Mouse (Mus musculus): ENCODE data around the gene Tmem119.
"Not testable (repeated sequence)": the region's sequence is repeated elsewhere in the genome, so short reads cannot be mapped to it uniquely, and the experiment has no call there.

Gene Tmem119

DNA sequence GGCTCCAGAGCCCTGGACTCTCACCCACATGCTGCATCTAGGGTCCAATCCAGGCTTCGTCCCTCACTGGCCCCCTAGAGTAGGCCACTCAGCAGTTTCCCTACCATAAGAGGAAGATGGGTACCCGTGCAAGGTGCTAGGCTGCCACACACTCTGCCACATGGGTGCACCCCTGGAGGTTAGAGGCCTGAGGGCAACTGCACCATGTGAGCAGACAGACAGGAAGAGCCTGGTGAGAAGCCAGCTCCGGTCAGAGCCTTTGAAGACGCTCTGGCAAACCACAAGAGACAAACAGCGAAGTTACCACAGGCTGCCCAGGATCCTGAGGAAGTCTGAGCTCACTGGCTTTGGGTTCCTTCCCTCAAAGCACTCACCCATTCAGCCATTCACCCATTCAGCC lies 13.3 kb downstream of the Tmem119 start:
- no peak for DNase-seq

DNA sequence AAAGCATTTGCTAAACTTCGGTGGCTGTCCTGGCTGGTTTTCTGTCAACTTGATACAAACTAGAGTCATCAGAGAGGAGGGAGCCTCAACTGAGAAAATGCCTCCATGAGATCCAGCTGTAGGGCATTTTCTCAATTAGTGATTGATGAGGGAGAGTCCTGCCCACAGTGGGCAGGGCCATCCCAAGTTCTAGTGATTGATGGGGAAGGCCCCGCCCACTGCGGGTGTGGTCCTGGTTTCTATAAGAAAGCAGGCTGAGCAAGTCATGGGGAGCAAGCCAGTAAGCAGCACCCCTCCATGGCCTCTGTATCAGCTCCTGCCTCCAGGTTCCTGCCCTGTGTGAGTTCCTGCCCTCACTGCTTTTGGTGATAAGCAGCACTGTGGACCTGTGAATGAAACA lies 16.2 kb downstream of the Tmem119 start:
- DNase-seq: not testable (repeated sequence)

DNA sequence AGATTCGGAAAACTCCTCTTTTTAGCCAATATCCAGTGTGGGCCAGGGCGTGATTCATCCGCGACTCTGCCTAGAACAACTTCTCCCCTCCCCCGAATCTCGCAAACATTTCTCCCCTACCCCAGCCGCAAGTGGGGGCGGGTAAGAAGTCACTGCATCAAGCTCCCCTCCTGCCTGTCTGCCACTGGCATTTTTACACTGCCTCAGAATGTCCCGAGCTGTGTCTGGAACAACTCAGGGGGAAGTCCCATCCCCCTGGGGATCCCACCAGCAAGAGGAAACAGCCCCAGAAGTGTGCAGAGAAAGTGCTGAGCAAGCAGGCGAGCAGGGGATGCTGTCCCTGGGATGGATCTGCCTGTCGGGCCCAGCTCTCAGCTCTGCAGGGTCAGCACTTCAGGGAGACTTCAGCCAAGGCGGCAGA lies 16.7 kb downstream of the Tmem119 start:
- DNase-seq: no peak

DNA sequence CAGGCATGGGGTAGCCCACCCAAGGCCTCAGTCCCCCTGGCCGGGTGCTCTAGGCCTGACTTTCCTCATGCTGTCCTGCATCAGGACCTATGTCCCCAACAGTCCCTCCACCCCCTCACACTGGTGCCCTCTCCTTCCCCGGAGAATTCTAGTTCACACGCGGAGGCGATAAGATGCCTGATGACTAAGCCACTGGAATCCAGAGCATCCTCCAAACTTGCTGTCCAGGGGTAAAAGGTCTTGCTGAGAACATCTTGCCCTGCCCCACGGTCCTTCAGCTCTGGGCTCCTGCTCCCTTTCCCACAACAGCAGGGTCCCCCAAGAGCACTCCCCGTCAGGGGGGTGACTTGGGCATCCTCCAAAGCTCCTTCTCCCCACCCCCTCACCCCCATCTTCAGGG lies 17.7 kb downstream of the Tmem119 start:
- no peak for DNase-seq

GRCm38 (mm10) chr5:113781875-113782274 lies 18.4 kb downstream of the Tmem119 start:
- DNase-seq: no peak

DNA sequence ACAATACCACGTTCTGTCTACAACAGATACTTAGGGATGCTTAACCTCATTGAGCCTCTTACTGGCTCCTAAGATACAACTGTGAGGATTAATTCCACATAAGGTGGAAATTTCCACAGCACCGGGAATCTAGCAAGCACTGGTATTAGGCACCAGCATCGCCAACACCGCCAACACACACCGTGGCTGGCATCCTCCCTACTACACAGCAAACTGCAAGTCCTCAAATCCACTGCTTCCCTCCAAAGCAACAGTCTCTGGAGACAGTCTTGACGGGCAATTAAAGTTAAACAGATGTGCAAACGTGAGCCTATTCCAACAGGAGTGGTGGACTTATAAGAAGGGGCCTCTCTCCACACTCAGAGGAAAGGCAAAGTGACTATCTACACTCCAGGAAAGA lies 19.1 kb downstream of the Tmem119 start:
- no peak for DNase-seq

DNA sequence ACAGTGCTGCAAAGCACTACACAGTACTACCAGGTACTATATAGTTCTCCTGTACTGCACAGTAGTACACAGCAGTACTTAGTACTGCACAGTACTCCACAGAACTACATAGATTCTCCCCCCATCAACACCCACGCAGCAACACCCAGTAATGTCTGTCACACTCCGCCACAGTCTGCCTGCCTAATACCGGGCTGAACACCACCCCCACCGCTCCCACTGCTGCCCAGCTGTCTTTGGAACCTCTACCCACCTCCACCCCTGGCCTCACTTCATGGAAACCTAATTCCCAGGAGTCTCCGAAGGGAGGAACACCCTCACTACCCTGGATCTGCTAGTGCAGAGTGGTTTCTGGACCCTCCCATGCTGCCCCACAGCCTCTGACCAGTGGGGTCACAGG lies 19.6 kb downstream of the Tmem119 start:
- DNase-seq: no peak

- no peak for DNase-seq
Observed at GRCm38 (mm10) chr5:113780082-113780752, 20.1 kb downstream of the Tmem119 start.

DNA sequence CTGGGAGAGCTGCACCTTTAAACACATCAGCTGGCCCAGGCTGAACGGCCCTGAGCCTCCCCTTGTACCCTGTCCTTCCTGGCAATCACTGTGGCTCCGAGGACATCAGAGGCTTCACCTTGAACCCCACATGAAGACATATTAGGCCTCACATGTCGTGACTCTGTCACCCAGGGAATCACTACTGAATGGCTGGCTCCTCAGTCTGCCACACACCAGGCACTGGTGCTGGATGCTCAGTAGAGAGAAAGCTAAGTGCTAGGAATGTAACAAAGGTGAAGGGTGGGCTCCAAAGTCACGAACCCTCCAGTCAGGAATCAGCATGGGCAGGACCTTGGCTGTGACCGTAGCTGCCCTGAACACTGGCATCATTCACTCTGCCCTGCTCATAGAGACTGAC lies 20.7 kb downstream of the Tmem119 start:
- DNase-seq: no peak

GRCm38 (mm10) chr5:113777728-113778127 lies 22.6 kb downstream of the Tmem119 start:
- not testable (repeated sequence) for DNase-seq

DNA sequence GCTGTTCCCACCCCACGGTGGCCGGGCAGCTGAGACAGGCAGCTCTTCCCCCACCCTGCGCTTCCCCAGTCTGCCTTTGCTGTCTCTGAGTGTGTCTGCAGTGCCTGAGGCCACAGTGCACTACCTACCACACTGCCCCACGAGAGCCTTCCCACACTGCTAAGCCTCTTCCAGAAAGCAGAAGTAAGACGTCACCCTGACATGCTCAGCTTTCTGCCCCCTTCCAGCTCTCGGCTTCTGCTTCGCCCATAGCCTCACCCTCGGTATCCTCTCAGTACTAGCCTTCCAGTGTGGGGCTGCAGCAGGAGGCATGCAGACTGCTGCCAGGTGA lies 23.5 kb downstream of the Tmem119 start:
- no peak for DNase-seq

- no peak for DNase-seq
Observed at GRCm38 (mm10) chr5:113776128-113776895, 24.0 kb downstream of the Tmem119 start.

DNA sequence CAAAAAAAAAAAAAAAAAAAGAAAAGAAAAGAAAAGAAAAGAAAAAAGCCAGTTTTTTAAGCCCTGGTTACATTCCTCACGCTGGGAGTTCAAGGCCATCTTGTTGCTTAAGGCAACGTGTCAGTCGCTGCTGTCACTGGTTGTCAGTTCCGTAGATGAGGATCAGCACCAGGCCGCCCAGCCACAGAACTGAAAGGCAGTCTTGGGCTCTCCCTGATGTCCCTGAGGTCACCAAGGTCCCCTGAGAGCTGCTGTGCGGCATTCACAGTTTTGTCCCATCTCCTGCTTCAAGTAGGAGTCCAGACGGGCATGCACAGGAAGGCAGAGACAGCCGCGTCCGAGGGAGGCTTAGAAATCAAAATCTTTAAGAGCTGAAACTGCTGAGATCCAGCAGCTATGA lies 24.7 kb downstream of the Tmem119 start:
- no peak for DNase-seq

DNA sequence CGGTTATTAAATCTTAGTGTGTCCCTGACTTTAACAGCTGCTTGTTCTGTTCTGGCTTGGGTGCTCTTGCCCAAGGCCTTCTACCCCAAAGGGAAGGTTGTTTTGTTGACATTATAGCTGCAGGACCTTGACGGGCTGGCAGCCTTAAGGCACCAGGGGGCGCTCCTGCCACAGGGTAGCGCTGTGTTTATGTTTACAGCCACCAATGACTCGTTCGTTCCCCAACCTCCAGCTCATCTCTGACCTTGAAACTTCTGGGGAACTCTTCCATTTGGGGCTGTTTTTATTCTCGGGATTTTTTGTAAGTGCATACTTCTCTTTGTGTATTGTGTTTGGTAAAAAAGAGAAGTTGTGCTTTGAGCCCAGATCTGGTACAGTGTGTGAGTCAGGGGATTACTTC lies 26.7 kb downstream of the Tmem119 start:
- peak; percentile 83 to 85 for DNase-seq

- DNase-seq: peak in 1 of 2 experiments; percentile 17
Observed at GRCm38 (mm10) chr5:113772905-113773519, 27.3 kb downstream of the Tmem119 start.

- DNase-seq: peak; percentile 90 to 95
Observed at GRCm38 (mm10) chr5:113772450-113772895, 27.8 kb downstream of the Tmem119 start, which contains the start of the genes Sart3 and Iscu. Sart3 (minus strand) TSS chr5:113772510. Iscu (plus strand) TSS chr5:113772748.

DNA sequence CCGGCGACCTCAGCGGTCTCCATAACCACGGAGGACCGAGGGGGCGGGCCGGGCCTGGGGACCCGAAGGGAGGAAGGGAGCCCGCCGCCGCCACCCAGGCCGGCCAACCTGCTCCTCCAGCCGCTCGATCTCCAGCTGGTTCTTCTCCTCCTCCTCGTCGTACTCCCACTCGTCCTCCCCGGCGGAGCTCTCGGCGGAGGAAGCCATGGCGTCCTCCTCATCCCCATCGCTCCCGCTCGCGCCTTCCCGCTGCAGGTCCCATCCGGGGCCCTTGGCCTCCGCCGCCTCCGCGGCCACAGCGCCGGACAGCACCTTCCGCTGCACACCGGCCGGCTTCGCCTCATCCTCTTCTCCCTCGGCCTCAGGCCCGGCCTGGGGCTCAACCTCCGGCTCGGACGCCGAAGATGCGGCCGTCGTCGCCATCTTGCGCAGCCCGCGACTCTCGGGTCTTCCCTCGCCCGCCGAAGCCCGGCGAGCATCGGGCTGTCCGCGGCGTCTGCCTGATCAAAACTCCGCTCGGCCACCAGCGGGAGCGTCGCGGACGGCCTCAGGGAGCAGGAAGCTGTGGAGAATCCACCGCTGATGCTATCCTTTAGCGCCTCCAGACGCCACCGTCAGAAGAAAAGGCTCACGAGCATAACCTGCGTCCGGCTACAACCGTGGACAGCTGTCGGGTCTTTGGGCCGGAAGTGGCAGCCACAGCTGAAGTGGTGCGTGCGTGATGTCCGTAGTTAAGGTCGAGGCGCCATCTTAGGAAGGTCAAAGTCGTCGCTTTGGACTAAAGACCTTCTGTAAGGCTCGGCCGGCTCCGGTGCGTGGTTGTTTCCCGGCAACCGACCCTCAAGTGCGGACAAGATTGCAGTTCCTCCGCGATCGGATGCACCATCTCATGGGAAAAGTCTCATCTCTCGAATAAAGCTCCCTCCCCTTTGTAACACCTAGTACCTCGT lies 28.8 kb downstream of the Tmem119 start:
- peak; percentile 79 to 87 for DNase-seq

DNA sequence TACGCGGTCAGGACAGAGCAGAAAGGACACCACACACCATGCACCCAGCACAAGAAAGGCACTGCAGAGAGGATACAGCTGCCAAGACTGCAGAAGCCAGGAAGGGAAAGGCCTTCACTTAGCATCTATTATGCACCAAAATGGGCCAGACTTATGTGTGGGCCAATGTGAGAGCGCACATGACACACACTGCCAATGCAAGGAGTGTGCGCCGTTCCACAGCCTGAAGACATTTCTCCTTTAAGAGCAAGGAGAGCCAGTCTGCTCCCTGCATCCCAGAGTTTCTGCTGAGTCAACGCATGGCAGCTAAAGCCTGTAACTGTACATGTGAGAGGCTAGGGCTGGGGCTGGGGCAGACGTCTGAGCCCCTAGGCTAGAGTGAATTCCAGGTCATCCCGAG lies 31.5 kb downstream of the Tmem119 start:
- DNase-seq: no peak

DNA sequence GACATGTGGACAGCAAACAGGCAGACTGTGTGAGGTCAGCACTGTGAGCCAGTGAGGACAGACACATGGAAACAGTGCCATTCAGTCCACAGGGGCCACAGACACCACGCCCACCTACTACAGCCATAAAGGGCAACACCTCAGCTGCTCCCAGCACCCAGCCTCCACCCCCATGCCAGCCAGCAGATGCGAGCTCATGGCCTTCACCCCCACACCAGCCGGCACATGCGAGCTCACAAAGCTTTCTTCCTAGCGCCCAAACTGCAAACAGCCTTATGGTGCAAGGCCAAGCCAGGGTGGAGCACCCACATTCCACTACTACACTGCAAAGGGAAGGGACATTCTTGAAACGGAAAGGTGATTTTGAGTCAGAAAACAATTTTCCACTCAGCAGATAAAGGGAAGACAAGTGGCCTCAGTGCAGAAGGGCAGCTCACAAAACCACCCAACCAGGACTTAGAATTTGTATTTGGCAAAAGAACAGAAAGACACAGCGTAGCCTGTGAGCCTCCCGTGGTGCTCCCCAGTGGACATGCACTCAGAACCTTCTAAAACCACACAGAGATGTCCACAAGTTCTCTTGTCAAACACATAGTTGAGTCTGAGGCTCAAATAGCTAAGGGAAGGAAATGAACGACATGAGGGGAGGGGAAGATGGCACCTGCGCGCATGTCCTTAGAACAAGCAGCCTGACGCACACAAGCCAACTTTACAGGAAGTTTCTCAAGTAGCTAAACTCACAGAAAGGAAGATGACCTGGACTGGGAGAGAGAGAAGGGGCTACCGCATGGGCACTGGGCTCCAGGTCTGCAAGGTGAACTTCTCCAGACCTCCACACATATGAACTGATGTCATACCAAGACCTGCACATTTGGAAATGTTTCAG lies 34.4 kb downstream of the Tmem119 start:
- no peak for DNase-seq

- DNase-seq: no peak
Observed at GRCm38 (mm10) chr5:113764426-113764825, 35.9 kb downstream of the Tmem119 start.

- no peak for DNase-seq
Observed at GRCm38 (mm10) chr5:113761585-113761984, 38.7 kb downstream of the Tmem119 start.
